Mouse (Mus musculus) urinary bladder, postnatal 4 days (tissue): ENCODE results near the gene Trmt2a.

Experiments used
- DNase-seq, 2 experiments: peaks; one replicate each; pipeline ENCODE4 v3.0.0; 2021 to 2022; ENCODE audit warnings: low spot score in 2 of 2

Trmt2a gene

GRCm38 (mm10) chr16:18248433-18249363 lies at the start of gene Trmt2a, which contains the start of gene Ranbp1:
Trmt2a (plus strand) TSS chr16:18248679.
Ranbp1 (minus strand) TSS chr16:18248732.
- DNase-seq, result peak; percentile 98 to 99

- DNase-seq, result no peak
These were observed 48.4 kb upstream of the Trmt2a start for GRCm38 (mm10) chr16:18200062-18200461.

DNA sequence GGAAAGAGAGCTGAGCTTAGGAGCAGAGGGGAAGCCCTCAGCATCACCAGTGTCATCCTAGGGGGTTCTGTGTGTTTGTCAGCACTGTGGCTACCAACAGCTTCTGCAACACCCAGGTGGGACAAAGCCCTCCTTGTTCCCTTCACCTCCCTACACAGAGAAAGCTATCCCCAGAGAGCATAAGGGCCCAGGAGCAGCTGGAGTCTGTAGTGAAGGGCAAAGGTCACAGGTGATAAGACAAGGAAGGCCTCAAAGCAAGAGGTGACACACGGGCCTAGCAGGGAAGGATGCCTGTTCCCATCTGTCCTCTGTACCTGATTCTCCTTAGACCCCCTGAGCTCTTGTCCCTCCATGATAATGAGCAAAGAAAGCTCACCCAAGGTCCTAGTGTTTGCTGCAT lies 46.9 kb upstream of the Trmt2a start:
- DNase-seq, result no peak

DNA sequence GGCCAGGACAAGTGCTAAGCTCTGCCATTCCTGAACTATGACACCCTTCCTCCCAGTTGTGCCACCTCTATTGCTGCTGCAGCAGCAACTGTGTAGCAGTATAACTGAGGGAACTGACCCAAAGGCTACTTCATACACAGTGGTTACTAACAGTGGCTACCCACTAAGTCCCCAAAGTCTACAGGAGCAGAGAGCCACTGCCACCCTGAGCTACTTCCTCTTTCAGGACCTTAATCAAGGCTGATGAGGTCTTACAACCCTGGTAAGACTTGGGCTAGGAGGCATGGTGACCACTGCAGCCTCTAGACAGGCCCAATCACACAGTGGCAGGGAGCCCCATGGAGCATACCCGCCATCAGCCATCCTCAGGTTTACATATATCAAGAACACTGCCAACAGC lies 46.4 kb upstream of the Trmt2a start:
- DNase-seq, result no peak

DNA sequence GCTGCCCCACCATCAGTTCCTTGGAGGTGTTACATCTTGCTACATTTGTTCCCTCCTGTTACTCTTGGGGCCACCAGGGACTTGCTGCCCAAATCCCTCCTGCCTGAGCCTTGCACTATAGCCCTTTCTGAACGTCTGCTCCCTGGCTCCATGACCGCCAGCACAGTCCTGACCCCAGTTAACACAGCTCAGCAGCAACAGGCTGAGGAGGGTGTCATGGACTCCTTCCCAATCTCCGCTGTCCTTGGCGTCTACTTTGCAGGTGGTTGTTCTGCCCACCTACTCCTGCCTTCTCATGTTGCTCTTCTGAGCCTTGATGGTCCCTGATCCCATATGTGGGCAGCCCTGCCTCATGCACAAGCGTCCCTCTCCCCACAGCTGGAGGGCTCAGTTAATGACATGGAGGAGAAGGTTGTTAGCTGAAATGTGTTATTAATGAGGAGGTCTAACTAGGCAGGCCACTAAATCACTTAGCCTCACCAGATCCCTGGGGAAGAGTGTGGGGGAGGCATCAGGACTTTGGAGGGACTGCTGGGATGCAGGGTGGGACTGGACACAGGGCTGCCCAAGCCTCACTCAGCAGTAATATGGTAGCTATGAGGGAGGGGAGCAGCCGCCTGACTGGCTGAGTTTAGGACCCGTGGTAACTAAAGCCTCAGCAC lies 44.9 kb upstream of the Trmt2a start:
- DNase-seq, result no peak

DNA sequence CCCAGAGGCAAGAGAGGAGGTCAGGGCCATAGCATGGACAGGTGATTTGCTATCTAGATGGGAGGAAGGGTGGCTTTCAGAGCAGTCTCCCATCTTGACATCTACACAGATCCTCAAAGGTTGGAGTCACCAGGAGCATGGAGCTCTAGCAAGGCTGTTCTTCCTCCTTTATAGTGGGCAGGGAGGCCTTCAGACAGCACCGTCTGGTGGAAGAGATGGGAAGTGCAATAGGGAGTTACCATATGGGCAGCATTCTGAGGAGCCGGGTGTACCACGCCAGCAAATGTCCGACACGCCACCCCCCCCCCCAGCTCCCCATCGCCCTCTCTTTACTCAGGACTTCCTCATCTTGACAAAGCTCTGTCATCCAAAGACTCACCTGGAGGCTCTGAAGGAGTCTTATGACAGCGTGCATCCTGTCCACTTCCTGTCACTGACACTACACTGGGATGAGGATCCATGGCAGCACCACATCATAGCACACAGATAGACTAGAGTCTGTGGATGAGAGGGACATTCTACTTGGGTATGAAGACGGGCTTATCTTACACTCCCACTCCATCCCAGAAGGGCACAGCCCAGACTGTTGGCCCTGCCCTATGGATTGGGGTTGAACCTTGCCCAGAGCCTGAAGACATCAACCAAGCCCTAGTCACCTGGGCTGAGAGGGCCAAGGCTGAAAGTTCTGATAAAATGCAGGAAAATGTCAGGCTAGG lies 37.6 kb upstream of the Trmt2a start:
- peak in 1 of 2 experiments; percentile 80 for DNase-seq

GRCm38 (mm10) chr16:18211417-18212171 lies 36.9 kb upstream of the Trmt2a start:
- peak; percentile 78 to 92 for DNase-seq

GRCm38 (mm10) chr16:18213689-18214088 lies 34.8 kb upstream of the Trmt2a start:
- DNase-seq, result no peak

DNA sequence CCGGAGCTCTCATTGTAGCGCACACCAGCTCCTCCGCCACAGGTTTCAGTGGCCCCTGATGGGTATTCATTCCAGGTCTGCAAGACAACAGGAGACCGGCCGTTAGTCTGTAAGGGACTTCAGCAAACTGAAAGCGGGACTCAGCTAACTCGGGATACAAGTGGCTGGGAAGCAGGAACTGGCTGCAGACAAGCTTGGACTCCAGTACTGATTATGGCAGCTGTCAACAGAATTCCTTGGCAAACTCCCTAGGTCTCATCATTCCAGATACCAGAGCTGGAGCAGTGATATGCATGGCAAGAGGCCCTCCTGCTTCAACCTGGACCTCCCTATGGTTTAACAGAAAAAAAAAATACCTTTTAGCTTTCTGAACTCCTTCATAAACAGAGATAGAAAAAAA lies 33.6 kb upstream of the Trmt2a start:
- no peak for DNase-seq

- no peak for DNase-seq
These were observed 30.9 kb upstream of the Trmt2a start, which contains the start of gene Ccdc188 for GRCm38 (mm10) chr16:18217579-18217978. Ccdc188 (plus strand) TSS chr16:18217879.

- no peak for DNase-seq
These were observed 29.9 kb upstream of the Trmt2a start for GRCm38 (mm10) chr16:18218580-18218996.

DNA sequence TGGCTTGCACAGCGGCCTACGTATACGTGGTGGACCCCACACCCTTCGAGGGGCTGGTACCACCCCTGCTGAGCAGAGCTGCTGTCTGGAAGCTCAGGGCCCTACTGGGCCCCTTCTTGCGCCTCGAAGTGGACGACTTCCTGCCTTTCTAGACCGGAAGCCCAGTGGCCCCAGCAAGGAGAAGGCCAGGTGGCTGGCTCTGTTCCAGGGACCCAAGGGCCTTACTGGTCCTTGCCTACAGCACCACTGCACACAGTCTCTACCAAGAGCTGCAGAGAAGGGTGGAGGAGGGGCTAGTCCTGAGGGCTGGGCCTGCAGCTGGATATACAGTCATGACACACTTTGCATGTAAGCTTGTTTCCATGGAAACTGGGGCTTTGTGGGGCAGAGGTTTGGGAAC lies 28.5 kb upstream of the Trmt2a start:
- DNase-seq, result no peak

GRCm38 (mm10) chr16:18220856-18221542 lies 27.5 kb upstream of the Trmt2a start:
- DNase-seq, result no peak

DNA sequence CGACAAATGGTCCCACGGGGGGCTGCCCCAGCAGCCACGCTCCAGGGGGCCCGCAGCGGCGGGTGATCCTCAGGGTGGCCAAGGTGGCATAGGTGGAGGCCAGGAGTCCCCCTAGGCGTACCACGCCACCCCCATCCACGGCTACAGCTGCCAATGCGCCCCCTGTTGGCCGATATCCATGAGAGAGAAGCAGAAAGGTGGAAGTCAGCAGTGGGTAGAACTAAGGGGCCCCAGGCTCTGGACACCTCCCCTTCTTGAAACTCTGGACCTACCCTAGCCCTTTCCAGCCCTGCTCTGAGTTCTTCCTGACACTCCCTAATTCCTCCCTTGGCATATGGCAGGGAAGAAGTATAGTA lies 27.0 kb upstream of the Trmt2a start:
- no peak for DNase-seq

GRCm38 (mm10) chr16:18222188-18222587 lies 26.3 kb upstream of the Trmt2a start:
- DNase-seq, result no peak

GRCm38 (mm10) chr16:18227187-18227586 lies 21.3 kb upstream of the Trmt2a start:
- DNase-seq, result no peak

- DNase-seq, result no peak
These were observed 20.5 kb upstream of the Trmt2a start for GRCm38 (mm10) chr16:18227897-18228422.

DNA sequence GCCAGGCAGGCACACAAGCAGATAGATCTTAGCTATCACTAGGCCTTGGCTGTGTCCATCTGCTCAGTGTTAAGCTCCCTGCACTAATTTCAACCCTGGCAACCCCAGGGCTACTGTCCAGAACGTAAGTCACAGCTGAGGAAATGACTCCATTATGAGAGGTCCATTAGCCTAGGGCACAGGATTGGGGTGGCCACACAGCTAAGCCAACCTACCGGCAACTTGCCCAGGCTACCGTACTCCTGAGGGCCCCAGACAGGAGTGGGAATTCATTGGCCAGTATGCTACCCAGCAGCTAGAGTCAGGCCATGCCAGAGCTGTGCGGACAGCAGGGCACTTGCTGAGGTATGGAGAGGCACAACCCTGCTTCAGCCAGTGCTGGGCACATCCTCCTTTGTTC lies 19.6 kb upstream of the Trmt2a start:
- DNase-seq, result no peak

GRCm38 (mm10) chr16:18229622-18230021 lies 18.9 kb upstream of the Trmt2a start:
- DNase-seq, result no peak

- DNase-seq, result no peak
These were observed 17.9 kb upstream of the Trmt2a start for GRCm38 (mm10) chr16:18230617-18231016.

DNA sequence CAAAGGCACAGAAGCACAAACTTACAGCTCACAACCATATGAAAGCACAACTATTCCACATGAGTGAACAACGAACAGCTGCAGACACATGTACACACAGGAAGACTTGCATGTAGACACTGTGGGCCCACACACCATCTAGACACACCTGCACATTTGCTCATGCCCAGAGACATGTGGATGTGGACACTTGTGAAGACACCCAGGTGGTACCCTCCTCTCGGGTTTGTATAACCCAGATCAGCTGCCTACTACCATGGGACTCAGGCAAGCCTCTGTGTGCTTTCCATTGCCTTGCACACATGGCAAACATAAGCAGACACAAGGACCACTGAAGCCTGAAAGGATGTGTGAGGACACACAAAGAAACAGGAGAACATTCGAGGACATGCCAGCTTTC lies 17.4 kb upstream of the Trmt2a start:
- DNase-seq, result no peak
